Mouse (Mus musculus) midbrain, embryonic 14.5 days (tissue): ENCODE results near the gene Plekha3. TPM values are rescaled to one million over a fixed set of nuclear protein-coding genes. Genes with fewer than 3 reads are reported as not detected.
A peak's percentile ranks its signal among the peaks of the same experiment; 100 is the strongest.

Source experiments
- ATAC-seq: fragments of 200-750 bp; cut with Nextera tagmentation; 2 replicates; pipeline ENCODE4 v1.8.0; 2017; ENCODE audit warnings: moderate number of reproducible peaks, moderate library complexity; ENCODE audit not compliant: low FRiP score, low TSS enrichment
- DNase-seq: peaks from one replicate; pipeline ENCODE4 v3.0.0-alpha.2; 2015
- H3K27ac ChIP-seq: fragments of 300-500 bp; sonication (generic); replicated peaks from 2 replicates; pipeline ENCODE4 v1.5.1; 2014; ENCODE audit warnings: mild to moderate bottlenecking, low read depth, low read length, moderate library complexity
- H3K27me3 ChIP-seq: fragments of 300-500 bp; sonication (generic); 2 replicates; pipeline ENCODE4 v1.6.1; 2014; ENCODE audit warnings: low read length, control low read depth, mixed read lengths; ENCODE audit not compliant: control insufficient read depth, insufficient read depth
- H3K36me3 ChIP-seq: fragments of 300-500 bp; sonication (generic); 2 replicates; pipeline ENCODE4 v1.6.1; 2014; ENCODE audit warnings: low read length, control low read depth; ENCODE audit not compliant: control insufficient read depth, insufficient read depth
- H3K4me1 ChIP-seq: fragments of 300-500 bp; sonication (generic); 2 replicates; pipeline ENCODE4 v1.6.1; 2014; ENCODE audit warnings: mild to moderate bottlenecking, antibody characterized with exemption, low read length, control low read depth; ENCODE audit not compliant: control insufficient read depth, insufficient read depth
- H3K4me2 ChIP-seq: fragments of 300-500 bp; sonication (generic); 2 replicates; pipeline ENCODE4 v1.6.1; 2014; ENCODE audit warnings: mild to moderate bottlenecking, low read length, moderate library complexity
- H3K4me3 ChIP-seq: fragments of 300-500 bp; sonication (generic); replicated peaks from 2 replicates; pipeline ENCODE4 v1.5.1; 2014; ENCODE audit warnings: low read depth, low read length
- H3K9ac ChIP-seq: fragments of 300-500 bp; sonication (generic); replicated peaks from 2 replicates; pipeline ENCODE4 v1.6.1; 2014; ENCODE audit warnings: mild to moderate bottlenecking, low read length, moderate library complexity
- H3K9me3 ChIP-seq: fragments of 300-500 bp; sonication (generic); 2 replicates; pipeline ENCODE4 v1.6.1; 2016; ENCODE audit warnings: low read length, control low read depth, mixed read lengths; ENCODE audit not compliant: control insufficient read depth
- WGBS: fragments of 180-500 bp; shearing (Covaris S2); extraction: QIAGEN DNeasy Blood & Tissue Kit; methylation state at CpG from one replicate; pipeline ENCODE4 v1.1.7; 2014; 5-methylcytosine and 5-hydroxymethylcytosine counted together
- polyA plus RNA-seq: library from polyadenylated mRNA; unstranded; fragments of >200 nt; fragmentation: Nextera tagmentation; extraction: Ambion mirVana; gene quantifications from 2 replicates; pipeline ENCODE4 v1.2.1, GENCODE M21; 2014

Plekha3 gene
- polyA plus RNA-seq, 1 experiment from 2014 or later, result 11.8 TPM

- no peaks in the 10 kb centered on the region for H3K36me3 ChIP-seq
- ATAC-seq (no peak), DNase-seq (peak; percentile 37)
- peaks cover 23% of the 10 kb centered on the region for H3K4me1 ChIP-seq
- H3K9ac ChIP-seq, result peak overlapping the region; percentile 65
- peak overlapping the region; percentile 45 for H3K4me3 ChIP-seq
- peak overlapping the region; percentile 70 for H3K27ac ChIP-seq
- no peaks in the 10 kb centered on the region for H3K9me3 ChIP-seq
- 39% methylated on average over 9 of the region's 9 CpGs for WGBS
- no peaks in the 10 kb centered on the region for H3K27me3 ChIP-seq
- H3K4me2 ChIP-seq, result peak overlapping the region; percentile 71
These were observed 2.8 kb upstream of the Plekha3 start for GRCm38 (mm10) chr2:76672134-76672745.

- H3K27me3 ChIP-seq, result no peaks in the 10 kb centered on the region
- H3K4me1 ChIP-seq, result peaks cover 23% of the 10 kb centered on the region
- peak; percentile 95 for DNase-seq
- H3K27ac ChIP-seq, result peak within 1 kb of the TSS; percentile 70
- no peaks in the 10 kb centered on the region for H3K36me3 ChIP-seq
- H3K4me3 ChIP-seq, result peak within 1 kb of the TSS; percentile 45
- no peaks in the 10 kb centered on the region for H3K9me3 ChIP-seq
- peak within 1 kb of the TSS; percentile 65 for H3K9ac ChIP-seq
- WGBS, result under 1% methylated on average over 17 of the region's 17 CpGs
- peak; percentile 89 for ATAC-seq
- peak within 1 kb of the TSS; percentile 71 for H3K4me2 ChIP-seq
These were observed 2.1 kb upstream of the Plekha3 start, which contains the start of gene Fkbp7 for GRCm38 (mm10) chr2:76672966-76673392. Gene Fkbp7, minus strand, starts transcription at chr2:76673116.

- H3K9me3 ChIP-seq, result no peaks in the 10 kb centered on the region
- peak; percentile 61 for DNase-seq
- WGBS, result 28% methylated on average over 7 of the region's 7 CpGs
- H3K27ac ChIP-seq, result peak overlapping the region; percentile 70
- H3K9ac ChIP-seq, result no peak overlapping the region
- no peak for ATAC-seq
- H3K4me1 ChIP-seq, result peaks cover 23% of the 10 kb centered on the region
- H3K4me3 ChIP-seq, result peak overlapping the region; percentile 45; the same call in 1 of the 2 replicates
- H3K27me3 ChIP-seq, result no peaks in the 10 kb centered on the region
- H3K4me2 ChIP-seq, result peak overlapping the region; percentile 71
- no peaks in the 10 kb centered on the region for H3K36me3 ChIP-seq
These were observed 1.5 kb upstream of the Plekha3 start for GRCm38 (mm10) chr2:76673472-76674081.

GRCm38 (mm10) chr2:76675451-76675850, 370 bp downstream of the Plekha3 start:
- ATAC-seq, result no peak; the same call in none of the 2 replicates
- 1% methylated on average over 44 of the region's 44 CpGs for WGBS

GRCm38 (mm10) chr2:76675949-76676348, 868 bp downstream of the Plekha3 start:
- peaks cover 23% of the 10 kb centered on the region for H3K4me1 ChIP-seq
- peak overlapping the region; percentile 76 for H3K4me3 ChIP-seq
- ATAC-seq (no peak), DNase-seq (peak; percentile 23)
- no peaks in the 10 kb centered on the region for H3K36me3 ChIP-seq
- H3K9me3 ChIP-seq, result no peaks in the 10 kb centered on the region
- H3K27me3 ChIP-seq, result no peaks in the 10 kb centered on the region
- no peak overlapping the region for H3K27ac ChIP-seq
- H3K9ac ChIP-seq, result peak overlapping the region; percentile 71
- WGBS, result 6% methylated on average over 4 of the region's 4 CpGs
- peak overlapping the region; percentile 63 for H3K4me2 ChIP-seq

More at GRCm38 (mm10) chr2:76675451-76675850, 370 bp downstream of the Plekha3 start:
- Histone ChIP-seq H3K9me3 (no peaks in the 10 kb centered on the region), H3K36me3 (no peaks in the 10 kb centered on the region), H3K4me3 (peak overlapping the region; percentile 76), H3K27me3 (no peaks in the 10 kb centered on the region), H3K27ac (peak overlapping the region; percentile 76), H3K4me1 (peaks cover 23% of the 10 kb centered on the region), H3K4me2 (peak overlapping the region; percentile 63), H3K9ac (peak overlapping the region; percentile 71)
- DNase-seq, result no peak

- no peak for ATAC-seq
- DNase-seq, result peak; percentile 11
- peak overlapping the region; percentile 63 for H3K4me2 ChIP-seq
- H3K4me3 ChIP-seq, result peak overlapping the region; percentile 76
- peaks cover 22% of the 10 kb centered on the region for H3K4me1 ChIP-seq
- H3K36me3 ChIP-seq, result no peaks in the 10 kb centered on the region
- no peaks in the 10 kb centered on the region for H3K9me3 ChIP-seq
- no peaks in the 10 kb centered on the region for H3K27me3 ChIP-seq
- WGBS, result 65% methylated on average over 13 of the region's 13 CpGs
- peak overlapping the region; percentile 71 for H3K9ac ChIP-seq
- no peak overlapping the region for H3K27ac ChIP-seq
These were observed 1.5 kb downstream of the Plekha3 start for GRCm38 (mm10) chr2:76676401-76677226.

GRCm38 (mm10) chr2:76682301-76682700, 7.2 kb downstream of the Plekha3 start:
- H3K4me3 ChIP-seq, result no peak overlapping the region
- H3K9ac ChIP-seq, result no peak overlapping the region
- WGBS, result 94% methylated on average over 8 of the region's 8 CpGs
- H3K27ac ChIP-seq, result no peak overlapping the region
- H3K9me3 ChIP-seq, result no peaks in the 10 kb centered on the region
- no peaks in the 10 kb centered on the region for H3K27me3 ChIP-seq
- H3K36me3 ChIP-seq, result peaks cover 52% of the 10 kb centered on the region
- ATAC-seq (no peak), DNase-seq (no peak)
- H3K4me2 ChIP-seq, result no peak overlapping the region
- no peaks in the 10 kb centered on the region for H3K4me1 ChIP-seq

- H3K27ac ChIP-seq, result no peak overlapping the region
- H3K9ac ChIP-seq, result no peak overlapping the region
- DNase-seq, result no peak
- H3K4me3 ChIP-seq, result no peak overlapping the region
- H3K4me1 ChIP-seq, result no peaks in the 10 kb centered on the region
- ATAC-seq, result no peak
- H3K27me3 ChIP-seq, result no peaks in the 10 kb centered on the region
- H3K4me2 ChIP-seq, result no peak overlapping the region
- H3K9me3 ChIP-seq, result no peaks in the 10 kb centered on the region
- 94% methylated on average over 3 of the region's 3 CpGs for WGBS
- H3K36me3 ChIP-seq, result peaks cover 83% of the 10 kb centered on the region
These were observed 11.9 kb downstream of the Plekha3 start for GRCm38 (mm10) chr2:76686986-76687385.
